Mouse (Mus musculus): Measurements from ENCODE around the gene Crebbp.
"Not testable (repeated sequence)": the region's sequence is repeated elsewhere in the genome, so short reads cannot be mapped to it uniquely, and the experiment has no call there.

Gene Crebbp

DNA sequence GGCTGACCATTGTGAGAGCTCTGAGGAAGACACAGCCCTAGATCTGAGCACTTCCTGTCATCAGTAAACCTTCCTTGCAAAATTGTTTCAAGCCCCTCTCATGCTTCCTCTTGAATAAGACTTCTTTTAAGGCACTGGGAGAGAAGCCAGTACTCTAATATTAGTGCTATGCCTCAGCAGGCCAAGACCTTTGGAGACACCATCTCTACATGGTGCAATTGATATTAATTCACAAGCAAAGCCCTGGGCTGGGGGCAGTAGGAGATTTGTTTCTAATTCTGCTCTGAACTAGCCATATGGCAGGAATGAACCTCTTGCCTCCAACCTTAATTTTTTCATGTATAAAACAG lies 52.9 kb downstream of the Crebbp start:
- in situ Hi-C loops (cut with MboI; ENCODE audit: unreplicated experiment in 2 of 2) = no loop called here

DNA sequence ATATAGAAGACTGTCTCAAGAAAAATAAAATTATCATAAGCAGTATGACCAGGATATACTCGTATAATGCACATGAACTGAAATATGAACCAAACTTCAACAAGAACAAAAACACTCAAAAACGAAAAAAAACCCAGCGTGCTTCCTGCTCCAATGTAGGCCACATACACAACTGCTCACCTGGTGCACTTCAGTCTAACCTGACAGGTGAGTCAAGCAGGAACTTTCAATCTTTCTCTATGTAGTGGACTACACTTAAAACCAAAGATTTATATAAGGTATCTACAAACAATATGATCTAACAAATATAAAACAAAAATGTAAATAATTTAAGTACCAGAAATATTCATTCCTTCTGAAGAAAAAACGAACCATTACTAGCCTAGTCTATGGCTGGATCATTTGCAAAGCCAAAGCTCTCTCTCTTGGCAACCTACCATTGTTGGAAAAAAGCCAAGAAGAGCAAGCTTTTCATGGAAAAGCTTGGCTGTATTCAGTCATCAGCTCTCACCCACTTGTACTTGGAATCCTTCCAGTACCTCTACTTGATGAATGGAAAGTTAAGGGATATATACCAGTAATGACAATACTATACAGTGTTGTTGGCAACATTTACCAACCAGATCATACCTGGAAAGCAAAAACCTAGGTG lies 53.4 kb downstream of the Crebbp start:
- in situ Hi-C loops (cut with MboI; ENCODE audit: unreplicated experiment in 2 of 2) = no loop called here

DNA sequence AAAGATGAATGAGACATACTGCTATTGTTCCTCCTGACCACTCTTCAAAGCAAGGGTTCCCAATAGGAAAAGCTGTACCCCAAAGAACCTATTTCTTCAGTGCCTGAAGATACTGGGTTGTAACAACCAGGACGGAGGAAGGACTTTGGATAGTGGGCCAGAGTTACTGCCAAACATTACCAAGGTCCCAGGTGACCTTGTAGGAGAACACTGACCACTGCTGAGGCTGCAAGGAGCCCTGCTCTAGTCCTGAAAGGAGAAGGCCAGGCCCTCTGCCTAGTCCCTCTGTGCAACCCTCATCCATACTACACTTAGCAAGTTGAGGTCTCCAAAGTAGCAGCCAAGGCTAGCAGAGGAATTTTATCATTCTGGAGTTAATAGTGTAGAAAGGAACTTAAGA lies 60.7 kb downstream of the Crebbp start:
- in situ Hi-C loops (cut with MboI; ENCODE audit: unreplicated experiment in 2 of 2) = no loop called here

DNA sequence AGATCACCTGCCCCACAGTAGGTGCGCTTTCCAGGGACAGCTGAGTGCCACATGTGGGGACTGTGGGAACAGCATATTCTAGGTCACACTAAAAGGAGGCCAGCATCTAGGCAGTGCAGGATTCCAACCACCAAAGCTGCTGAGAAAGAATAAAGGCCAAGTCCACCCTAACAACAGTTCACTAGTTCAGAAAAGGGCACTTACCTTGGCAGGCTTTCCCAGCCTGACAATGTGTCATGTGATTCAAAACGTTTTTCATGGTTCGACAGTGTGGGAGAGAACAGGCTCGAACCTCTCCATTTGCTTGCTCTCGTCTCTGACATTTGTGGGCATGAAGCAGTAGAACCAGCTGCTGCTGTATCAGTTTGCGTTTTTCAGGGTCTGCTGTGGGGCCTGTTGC lies 75.3 kb downstream of the Crebbp start:
- in situ Hi-C loops (cut with MboI; ENCODE audit: unreplicated experiment in 2 of 2) = no loop called here

DNA sequence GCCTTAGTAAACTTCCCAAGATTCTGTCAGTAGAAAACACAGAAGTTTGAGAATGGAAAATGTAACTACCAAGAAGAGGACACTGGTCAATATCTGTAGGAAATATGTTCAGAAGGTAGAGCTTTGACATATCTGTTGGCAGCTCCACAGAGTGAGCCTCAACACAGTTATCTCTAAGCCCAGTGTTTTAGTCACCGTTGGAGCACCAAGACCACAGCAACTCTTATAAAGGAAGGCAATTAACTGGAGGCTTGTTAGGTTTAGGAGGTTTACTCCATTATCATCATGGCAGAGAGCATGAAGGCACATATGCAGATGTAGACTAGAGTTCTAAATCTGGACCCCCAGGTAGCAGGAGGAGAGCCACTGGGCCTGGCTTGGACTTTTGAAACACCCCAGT lies 80.0 kb downstream of the Crebbp start:
- in situ Hi-C loops (cut with MboI; ENCODE audit: unreplicated experiment in 2 of 2) = no loop called here

DNA sequence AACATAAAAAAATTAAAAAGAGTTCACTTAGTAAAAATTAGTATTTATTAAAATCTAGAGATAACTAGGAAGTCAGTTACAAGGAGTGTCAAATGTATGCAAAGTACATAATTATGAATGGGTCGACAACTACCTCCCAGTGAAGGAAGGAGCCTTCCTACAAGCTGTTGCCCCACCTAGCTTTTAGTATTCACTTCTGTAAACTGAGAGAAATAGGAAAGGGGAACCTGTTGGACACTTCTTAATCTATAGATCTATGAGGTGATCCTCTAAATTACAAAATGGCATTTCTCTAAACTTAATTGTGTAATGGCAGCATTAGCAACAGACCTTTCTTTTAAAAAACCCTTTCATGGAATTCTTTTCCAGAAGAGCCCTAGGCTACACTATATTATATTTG lies 84.9 kb downstream of the Crebbp start:
- in situ Hi-C loops (cut with MboI; ENCODE audit: unreplicated experiment in 2 of 2) = no loop called here

DNA sequence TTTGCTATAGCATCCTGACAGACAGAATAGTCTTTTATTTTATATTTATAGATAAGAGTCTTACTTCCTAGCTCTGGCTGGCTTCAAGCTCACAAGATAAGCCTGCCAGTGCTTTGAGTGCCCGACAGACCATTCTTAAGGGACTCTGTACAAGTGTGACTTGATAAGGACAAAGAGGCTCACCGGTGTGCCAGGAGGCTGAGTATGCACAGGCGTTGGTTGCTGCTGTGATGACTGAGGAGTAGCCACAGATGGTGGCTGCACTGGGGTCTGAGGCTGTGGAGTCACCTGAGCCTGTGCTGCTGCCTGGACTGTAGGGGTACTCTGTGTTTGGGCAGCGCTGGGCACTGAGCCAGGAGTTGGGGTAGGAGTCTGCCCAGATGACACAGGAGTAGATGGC lies 96.7 kb downstream of the Crebbp start:
- in situ Hi-C loops (cut with MboI; ENCODE audit: unreplicated experiment in 2 of 2) = loop anchor here in 1 of 2 experiments (25.0 kb wide), 1 partner anchor 945 kb away; the partner anchor contains the start of gene Ubn1

DNA sequence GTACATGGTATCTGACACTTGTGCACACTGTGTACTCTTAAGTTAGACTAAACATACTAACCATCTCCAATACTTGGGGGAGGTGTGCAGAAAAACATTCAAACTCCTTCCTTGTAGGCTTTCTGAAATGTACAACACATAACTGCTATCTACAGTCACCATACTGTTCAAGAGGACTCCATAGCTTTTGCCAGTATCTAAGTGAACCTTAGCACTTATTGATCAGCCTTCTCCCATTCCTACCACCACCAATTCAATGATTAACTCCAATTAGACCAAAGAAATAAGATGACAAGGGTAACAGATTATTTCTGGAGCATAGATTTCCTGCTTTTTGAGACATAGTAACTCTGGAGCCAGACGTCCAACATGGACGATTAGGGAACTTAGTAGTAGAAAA lies 113.4 kb downstream of the Crebbp start:
- in situ Hi-C loops (cut with MboI; ENCODE audit: unreplicated experiment in 2 of 2) = loop anchor here in 1 of 2 experiments (25.0 kb wide), 1 partner anchor 962 kb away; the partner anchor contains the start of gene Ubn1

DNA sequence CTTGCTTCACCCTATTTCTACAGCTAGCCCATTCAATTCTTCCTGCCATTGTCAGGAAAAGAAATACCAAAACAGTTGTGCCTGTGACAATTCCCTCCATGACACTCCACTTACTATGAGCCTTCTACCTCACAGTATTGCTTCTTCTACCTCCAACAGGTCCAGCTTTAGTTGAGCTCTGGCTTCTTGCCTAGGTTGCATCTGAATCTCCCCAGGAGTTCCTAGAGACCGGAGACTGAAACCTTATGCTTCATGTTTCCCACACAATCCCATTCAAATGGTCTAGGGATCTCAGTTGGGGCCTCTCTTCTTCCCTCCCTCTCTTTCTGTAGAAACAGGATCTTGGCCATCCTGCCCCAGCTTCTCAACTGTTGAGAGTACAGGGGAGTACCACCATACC lies 116.3 kb downstream of the Crebbp start:
- in situ Hi-C loops (cut with MboI; ENCODE audit: unreplicated experiment in 2 of 2) = no loop called here

DNA sequence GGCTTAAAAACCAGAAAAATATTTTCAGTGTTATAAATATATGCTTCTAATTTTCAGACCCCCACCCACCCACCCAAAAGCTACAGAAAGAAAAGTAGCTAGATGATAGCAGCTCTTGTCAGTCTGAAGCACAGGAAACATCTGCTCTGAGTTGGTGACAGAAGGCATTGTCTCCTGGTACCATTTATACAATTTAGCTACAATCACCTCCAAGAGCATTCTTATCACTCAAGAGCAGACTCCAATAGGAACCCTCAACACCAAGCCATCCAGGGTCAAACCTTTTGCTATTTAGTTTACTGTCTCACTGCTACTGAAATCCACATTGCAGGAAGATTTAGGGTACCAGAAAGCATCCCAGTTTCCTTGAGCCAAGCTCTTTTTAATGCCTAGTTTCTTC lies 116.9 kb downstream of the Crebbp start:
- in situ Hi-C loops (cut with MboI; ENCODE audit: unreplicated experiment in 2 of 2) = no loop called here

DNA sequence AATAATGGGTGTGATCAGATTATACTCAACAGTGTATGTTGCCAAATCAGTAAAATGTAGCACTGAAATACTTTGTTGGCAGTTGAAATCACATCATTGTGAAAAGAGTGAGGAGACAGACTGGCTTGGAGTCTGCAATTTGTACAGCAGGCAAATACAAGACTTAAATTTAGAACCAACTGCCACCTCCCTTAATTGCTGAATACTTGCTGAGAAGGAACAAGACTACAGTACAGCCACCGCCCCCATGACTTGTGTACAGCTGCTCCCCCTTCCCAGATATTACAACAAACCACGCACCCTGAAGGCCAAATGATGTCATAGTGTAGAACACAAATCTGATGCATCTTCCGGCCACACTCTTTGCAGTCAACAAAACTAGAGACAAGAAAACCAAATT lies 117.7 kb downstream of the Crebbp start:
- in situ Hi-C loops (cut with MboI; ENCODE audit: unreplicated experiment in 2 of 2) = no loop called here

DNA sequence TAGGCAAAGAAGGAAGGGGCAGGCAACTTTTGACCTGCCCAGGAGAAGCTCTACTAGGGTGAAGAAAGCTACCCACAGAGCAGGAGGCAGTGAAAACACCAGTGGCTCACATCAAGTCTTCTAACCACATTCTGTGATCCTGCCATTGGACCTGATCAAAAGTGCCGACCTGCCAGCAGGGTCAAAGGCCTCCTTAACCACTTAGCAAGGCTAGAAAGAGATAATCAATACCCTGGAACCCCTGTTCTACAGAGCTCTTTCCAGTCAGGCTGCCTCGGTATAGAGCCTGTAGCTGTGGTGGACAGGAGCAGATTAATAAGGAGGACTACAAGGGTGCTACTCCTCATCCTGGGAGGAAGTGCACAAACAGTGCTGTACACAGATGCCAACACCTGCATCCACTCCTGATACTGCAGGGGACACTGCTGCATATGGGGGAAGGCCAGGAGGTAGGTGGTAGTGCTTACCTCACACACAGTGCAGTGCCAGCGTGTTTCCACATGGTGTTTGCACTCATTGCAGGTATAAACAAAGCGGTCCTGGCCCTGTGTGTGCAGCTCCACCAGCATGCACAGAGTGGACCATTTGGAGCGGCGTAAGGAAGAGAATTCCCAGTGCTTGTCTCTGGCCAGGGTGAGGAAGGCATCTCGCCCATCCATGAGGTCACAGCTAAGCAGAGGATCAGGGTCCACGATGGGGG lies 126.4 kb downstream of the Crebbp start:
- in situ Hi-C loops (cut with MboI; ENCODE audit: unreplicated experiment in 2 of 2) = no loop called here

DNA sequence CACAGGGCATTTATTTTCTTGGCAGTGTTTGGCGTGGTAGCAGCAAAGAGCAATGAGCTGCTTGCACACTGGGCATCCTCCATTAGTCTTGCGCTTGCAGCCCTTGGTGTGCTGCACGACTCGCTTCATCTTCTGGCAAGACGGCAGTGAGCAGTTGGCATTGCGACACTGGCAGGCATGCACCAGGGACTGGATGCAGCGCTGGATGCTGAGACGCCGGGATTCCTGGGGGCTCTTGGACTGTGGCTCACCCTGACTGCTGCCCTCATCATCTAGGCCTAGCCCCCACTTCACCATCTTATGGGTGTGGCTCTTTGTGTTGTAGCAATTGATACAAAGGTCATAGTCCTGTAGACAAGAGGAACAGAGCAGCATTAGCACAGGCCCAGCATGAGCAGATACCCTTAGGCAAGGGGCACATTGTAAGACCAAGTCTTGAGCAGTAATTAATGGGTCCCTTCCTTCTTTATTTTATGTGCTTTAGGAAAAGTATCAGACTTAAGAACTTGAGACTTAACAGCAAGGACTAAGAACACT lies 127.9 kb downstream of the Crebbp start:
- in situ Hi-C loops (cut with MboI; ENCODE audit: unreplicated experiment in 2 of 2) = no loop called here

DNA sequence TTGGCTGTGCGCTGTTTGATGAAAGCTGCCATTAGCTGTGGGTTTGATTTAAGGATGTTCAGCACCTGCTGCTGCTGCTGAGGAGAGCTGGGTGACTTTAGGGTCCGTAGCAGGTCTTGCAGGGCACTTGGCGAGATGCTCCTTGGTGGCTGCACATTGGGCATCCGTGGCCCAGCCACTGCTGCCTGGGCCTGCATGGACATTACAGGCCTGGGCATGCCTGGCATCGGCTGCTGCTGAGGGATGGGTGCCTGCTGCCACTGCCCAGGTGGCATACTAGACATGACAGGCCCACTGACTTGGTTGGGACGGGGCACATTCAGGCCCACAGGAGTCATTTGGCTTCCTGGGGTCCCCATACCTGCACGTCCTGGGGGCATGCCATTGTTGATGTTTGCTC lies 128.7 kb downstream of the Crebbp start:
- in situ Hi-C loops (cut with MboI; ENCODE audit: unreplicated experiment in 2 of 2) = no loop called here

DNA sequence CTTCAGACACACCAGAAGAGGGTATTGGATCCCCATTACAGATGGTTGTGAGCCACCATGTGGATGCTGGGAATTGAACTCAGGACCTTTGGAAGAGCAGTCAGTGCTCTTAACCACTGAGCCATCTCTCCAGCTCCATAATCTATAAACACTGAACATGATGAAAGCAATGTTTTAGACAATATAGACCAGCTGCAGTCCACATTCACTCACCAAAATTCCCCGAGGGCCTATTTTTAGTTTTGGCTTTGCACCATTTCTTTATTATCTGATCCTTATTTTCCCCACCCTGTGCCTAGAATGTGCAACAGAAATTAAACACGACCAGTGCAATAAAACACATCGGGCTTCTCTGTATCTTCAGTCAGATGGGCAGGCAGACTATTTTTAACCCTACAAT lies 133.4 kb downstream of the Crebbp start:
- in situ Hi-C loops (cut with MboI; ENCODE audit: unreplicated experiment in 2 of 2) = not testable (repeated sequence)

DNA sequence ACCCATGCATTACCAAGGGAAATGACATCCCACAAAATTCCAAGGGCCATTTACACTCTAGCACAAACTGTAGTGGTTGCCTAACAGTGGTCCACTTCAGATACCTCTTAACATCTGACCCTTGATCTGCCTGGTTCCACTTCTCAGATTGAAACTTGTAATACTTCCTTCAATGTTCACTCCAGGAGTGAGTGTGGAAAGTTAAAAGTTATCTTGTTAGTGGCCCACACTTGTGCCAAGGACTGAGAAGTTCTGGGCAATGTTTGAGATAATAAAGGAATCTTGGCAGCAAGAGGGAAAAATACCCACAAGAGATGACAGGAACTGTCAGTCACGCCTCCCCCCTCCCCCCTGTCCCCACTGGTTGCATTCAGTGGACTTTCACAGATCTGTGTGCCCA lies 134.1 kb downstream of the Crebbp start:
- in situ Hi-C loops (cut with MboI; ENCODE audit: unreplicated experiment in 2 of 2) = no loop called here

DNA sequence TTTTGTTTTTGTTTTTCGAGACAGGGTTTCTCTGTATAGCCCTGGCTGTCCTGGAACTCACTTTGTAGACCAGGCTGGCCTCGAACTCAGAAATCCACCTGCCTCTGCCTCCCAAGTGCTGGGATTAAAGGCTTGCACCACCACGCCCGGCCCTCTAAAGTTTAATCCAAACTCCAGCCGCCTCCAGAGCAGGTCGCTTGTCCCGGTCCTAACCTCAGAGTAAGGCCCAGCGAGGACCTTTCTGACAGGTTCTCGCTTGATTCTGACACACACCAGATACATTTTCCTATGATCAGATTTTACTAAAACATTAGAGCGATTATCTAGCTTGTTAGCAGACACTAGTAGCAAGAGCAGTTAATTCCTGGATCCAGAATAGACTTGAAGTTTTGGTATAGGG lies 135.5 kb downstream of the Crebbp start:
- in situ Hi-C loops (cut with MboI; ENCODE audit: unreplicated experiment in 2 of 2) = not testable (repeated sequence)

DNA sequence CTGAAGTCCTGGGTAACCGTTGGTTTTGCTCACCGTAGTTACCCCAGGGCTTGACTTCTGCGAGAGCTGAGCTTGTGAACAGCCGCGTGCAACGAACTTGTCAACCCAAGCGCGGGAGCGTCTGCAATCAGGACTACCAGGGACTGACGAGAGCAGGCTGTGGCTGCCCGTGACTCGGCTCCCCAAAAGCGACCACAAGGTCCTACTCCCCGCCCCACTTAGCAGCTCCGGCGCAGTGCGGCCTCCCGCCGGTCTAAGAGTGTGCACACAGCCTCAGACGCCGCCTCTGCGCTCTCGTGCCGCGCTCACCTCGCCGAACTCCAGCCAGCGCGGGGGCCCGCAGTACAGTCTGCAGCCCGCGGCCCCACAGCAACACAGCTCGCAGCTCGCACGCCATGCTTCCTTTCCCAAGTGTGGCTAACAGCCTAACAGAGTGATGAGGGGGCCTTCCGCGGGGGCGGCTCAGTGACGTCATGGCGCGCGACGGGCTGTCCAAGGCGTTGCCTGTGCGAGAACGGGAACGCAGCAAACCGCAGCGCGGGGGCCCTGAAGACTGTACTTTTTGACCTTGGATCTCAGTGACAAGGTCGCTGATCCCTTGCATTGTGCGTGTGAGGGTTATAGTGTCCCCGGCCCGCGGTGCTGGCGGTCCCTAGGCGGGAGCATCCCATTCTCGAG lies 136.3 kb downstream of the Crebbp start, which contains the start of gene Trap1:
Trap1 (minus strand) TSS at position 444 of the 678 bp plus-strand sequence.
- in situ Hi-C loops (cut with MboI; ENCODE audit: unreplicated experiment in 2 of 2) = no loop called here

DNA sequence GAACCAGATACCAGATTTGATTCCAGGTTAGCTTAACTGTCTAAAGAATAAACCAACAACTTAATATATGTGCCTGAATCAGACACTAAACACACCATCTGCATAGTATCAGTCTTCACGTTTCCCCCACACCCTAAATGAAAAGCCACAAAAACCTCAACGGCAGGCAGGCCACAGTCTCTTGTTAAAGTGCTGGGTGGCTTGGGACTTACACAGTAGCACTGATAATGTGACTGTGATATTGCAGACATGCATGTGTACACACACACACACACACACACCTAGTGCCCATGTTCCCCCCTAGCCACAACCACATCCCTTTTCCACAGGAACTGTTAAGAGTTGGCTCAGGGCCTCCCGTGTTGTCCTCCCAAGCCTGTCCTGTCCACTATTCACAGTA lies 139.0 kb downstream of the Crebbp start:
- in situ Hi-C loops (cut with MboI; ENCODE audit: unreplicated experiment in 2 of 2) = loop anchor here in 1 of 2 experiments (5.0 kb wide), 1 partner anchor 137 kb away; the partner anchor contains the start of gene Crebbp

DNA sequence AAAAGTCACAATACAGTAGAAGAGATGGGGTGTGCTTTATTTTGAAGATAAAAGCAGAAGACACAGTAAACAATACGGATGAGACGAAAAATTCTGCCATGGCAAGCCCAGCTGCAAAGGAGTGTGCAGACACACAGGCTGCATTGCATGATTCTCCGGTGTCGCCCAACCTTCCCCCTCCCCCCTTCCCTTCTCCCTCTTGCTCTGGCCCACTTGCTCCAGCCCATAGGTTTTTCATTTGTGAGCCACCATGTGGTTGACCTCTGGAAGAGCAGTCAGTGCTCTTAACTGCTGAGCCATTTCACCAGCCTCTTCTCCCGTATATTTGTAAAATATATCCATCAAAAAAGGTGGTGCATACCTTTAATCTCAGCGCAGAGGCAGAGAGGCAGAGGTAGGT lies 139.5 kb downstream of the Crebbp start:
- in situ Hi-C loops (cut with MboI; ENCODE audit: unreplicated experiment in 2 of 2) = loop anchor here in 1 of 2 experiments (5.0 kb wide), 1 partner anchor 138 kb away; the partner anchor contains the start of gene Crebbp

DNA sequence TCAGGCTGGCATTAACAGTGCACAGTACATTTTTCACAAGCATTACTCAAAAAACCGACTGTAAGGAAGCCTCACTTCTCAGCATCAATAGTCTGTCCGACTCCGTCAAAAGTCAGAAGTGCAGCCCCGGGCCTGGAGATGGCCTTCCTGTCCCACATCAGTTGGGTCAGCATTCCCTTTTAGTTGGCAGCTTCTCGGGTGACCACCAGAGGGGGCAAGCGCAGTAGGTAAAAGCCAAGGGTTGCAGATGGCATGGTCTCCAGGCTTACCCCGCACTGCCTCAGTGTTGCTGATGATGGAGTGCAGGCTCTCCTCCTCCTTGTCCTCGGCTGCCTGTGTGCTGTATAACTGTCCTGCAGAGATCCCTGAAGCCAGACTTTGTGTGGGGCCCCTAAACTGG lies 145.2 kb downstream of the Crebbp start:
- in situ Hi-C loops (cut with MboI; ENCODE audit: unreplicated experiment in 2 of 2) = loop anchor here (5.0 to 10.0 kb wide), 4 partner anchors 144 to 224 kb away; partner anchors contain the start of genes Crebbp (in 1 of the 2) and Zfp174 (in 1 of the 2)

Measured in v-Abl transformed pro-B cells (cell line).